Mouse (Mus musculus) heart, embryonic 10.5 days (tissue): ENCODE data around the gene Gm49322. TPM values are rescaled to one million over a fixed set of nuclear protein-coding genes. Genes with fewer than 3 reads are reported as not detected.

Experiments
- microRNA-seq: library from miRNA; unstranded; fragments of <30 nt; microRNA quantifications from one replicate; pipeline ENCODE4, GENCODE M21; 2017
- polyA plus RNA-seq: library from polyadenylated mRNA; unstranded; fragments of >200 nt; fragmentation: Nextera tagmentation; extraction: Ambion mirVana; gene quantifications from 2 replicates; pipeline ENCODE4 v1.2.1, GENCODE M21; 2016

Gene Gm49322
- polyA plus RNA-seq, 1 experiment from 2014 or later: 3.5 TPM

Small RNA genes within 50 kb of the gene (microRNA-seq; reads per million reads assigned to microRNA genes)
- not detected for gene Mir6912

Other genes with a start within 250 kb of the Gm49322 start
- 0.16 TPM in 1 of 2 replicates, not detected in the other for gene Plk5, start 249.6 kb upstream of the Gm49322 start, polyA plus RNA-seq
- 2.1 and 5.0 TPM in 2 replicates for gene Mex3d, start 218.4 kb upstream of the Gm49322 start, polyA plus RNA-seq
- 237 and 315 TPM in 2 replicates for gene Mbd3, start 206.5 kb upstream of the Gm49322 start, polyA plus RNA-seq
- 973 and 1,195 TPM in 2 replicates for gene Uqcr11, start 199.2 kb upstream of the Gm49322 start, polyA plus RNA-seq
- gene Tcf3, start 172.4 kb upstream of the Gm49322 start, polyA plus RNA-seq: 80.6 and 140 TPM in 2 replicates
- gene Onecut3, start 111.2 kb upstream of the Gm49322 start, polyA plus RNA-seq: 0.44 TPM in 1 of 2 replicates, not detected in the other
- gene Atp8b3, start 66.9 kb upstream of the Gm49322 start, polyA plus RNA-seq: 0.31 and 0.32 TPM in 2 replicates
- 25.1 and 26.9 TPM in 2 replicates for gene Rexo1, start 44.5 kb upstream of the Gm49322 start, polyA plus RNA-seq
- 7.9 and 8.1 TPM in 2 replicates for gene Klf16, start 28.7 kb upstream of the Gm49322 start, polyA plus RNA-seq
- gene Abhd17a, start 15.7 kb upstream of the Gm49322 start, polyA plus RNA-seq: 94.1 and 120 TPM in 2 replicates
- gene Scamp4, start 3.1 kb upstream of the Gm49322 start, polyA plus RNA-seq: 97.4 and 97.9 TPM in 2 replicates
- 5.8 and 9.3 TPM in 2 replicates for gene Adat3, start 3.1 kb upstream of the Gm49322 start, polyA plus RNA-seq
- gene Csnk1g2, start 16.8 kb downstream of the Gm49322 start, polyA plus RNA-seq: 110 and 150 TPM in 2 replicates
- 59.0 and 69.9 TPM in 2 replicates for gene Btbd2, start 51.0 kb downstream of the Gm49322 start, polyA plus RNA-seq
- gene Mknk2, start 72.1 kb downstream of the Gm49322 start, polyA plus RNA-seq: 90.8 and 92.0 TPM in 2 replicates
- gene Mob3a, start 96.0 kb downstream of the Gm49322 start, polyA plus RNA-seq: 54.8 and 56.8 TPM in 2 replicates
- gene Izumo4, start 96.2 kb downstream of the Gm49322 start, polyA plus RNA-seq: 12.8 and 14.4 TPM in 2 replicates
- 53.1 and 60.4 TPM in 2 replicates for gene Ap3d1, start 136.2 kb downstream of the Gm49322 start, polyA plus RNA-seq
- 25.6 and 26.1 TPM in 2 replicates for gene Dot1l, start 149.2 kb downstream of the Gm49322 start, polyA plus RNA-seq
- gene Sf3a2, start 192.2 kb downstream of the Gm49322 start, polyA plus RNA-seq: 70.6 and 84.1 TPM in 2 replicates
- gene Plekhj1, start 192.6 kb downstream of the Gm49322 start, polyA plus RNA-seq: 116 and 151 TPM in 2 replicates
- not detected in 2 replicates for gene Amh, start 199.2 kb downstream of the Gm49322 start, polyA plus RNA-seq
- 7.9 and 8.8 TPM in 2 replicates for gene Jsrp1, start 207.5 kb downstream of the Gm49322 start, polyA plus RNA-seq
- 2,064 and 2,176 TPM in 2 replicates for gene Oaz1, start 220.6 kb downstream of the Gm49322 start, polyA plus RNA-seq
- gene Lingo3, start 238.0 kb downstream of the Gm49322 start, polyA plus RNA-seq: 0.14 and 0.43 TPM in 2 replicates
- 200 and 266 TPM in 2 replicates for gene Lsm7, start 249.2 kb downstream of the Gm49322 start, polyA plus RNA-seq
- 32.1 and 34.6 TPM in 2 replicates for gene Sppl2b, start 249.3 kb downstream of the Gm49322 start, polyA plus RNA-seq